Mouse (Mus musculus) bone marrow, adult 2 months (tissue): Measurements from ENCODE around the gene Olfr93. TPM values are rescaled to one million over a fixed set of nuclear protein-coding genes. Genes with fewer than 3 reads are reported as not detected.
"Not testable (repeated sequence)": the region's sequence is repeated elsewhere in the genome, so short reads cannot be mapped to it uniquely, and the experiment has no call there.

Experiments
- H3K27ac ChIP-seq: fragments of 200-500 bp; 2 replicates; pipeline ENCODE4 v1.5.1; 2012; ENCODE audit warnings: low read depth, mild to moderate bottlenecking, control low read depth, inconsistent platforms, low read length; ENCODE audit not compliant: control insufficient read depth, poor library complexity, insufficient read depth
- H3K4me1 ChIP-seq: fragments of 200-500 bp; 2 replicates; pipeline ENCODE4 v1.6.1; 2011; ENCODE audit warnings: low read length; ENCODE audit not compliant: control insufficient read depth, insufficient read depth
- H3K4me3 ChIP-seq: fragments of 200-500 bp; replicated peaks from 2 replicates; pipeline ENCODE3; 2011; ENCODE audit warnings: mild to moderate bottlenecking, low read depth, low read length, control low read depth; ENCODE audit not compliant: control insufficient read depth
- CTCF ChIP-seq: fragments of 200-500 bp; IDR thresholded peaks from 2 replicates; pipeline ENCODE4 v1.5.1; 2011; ENCODE audit warnings: low read length, control low read depth; ENCODE audit not compliant: control insufficient read depth, insufficient read depth
- POLR2A ChIP-seq: fragments of 200-500 bp; IDR thresholded peaks from 2 replicates; pipeline ENCODE4 v1.6.1; 2011; ENCODE audit warnings: low read depth, mild to moderate bottlenecking, control low read depth, low read length, borderline replicate concordance; ENCODE audit not compliant: control insufficient read depth
- WGBS: fragments of 180-500 bp; shearing (Covaris S2); methylation state at CpG from one replicate; pipeline ENCODE4 v1.1.7; 2018; 5-methylcytosine and 5-hydroxymethylcytosine counted together
- polyA plus RNA-seq: library from polyadenylated mRNA; stranded (reverse); fragments of >200 nt; gene quantifications from 2 replicates; pipeline ENCODE4 v1.2.4, GENCODE M21; 2011; ENCODE audit warnings: low replicate concordance; ENCODE audit not compliant: missing spikeins, insufficient read depth, insufficient read length

Gene Olfr93
- polyA plus RNA-seq, 1 experiment: not detected

DNA sequence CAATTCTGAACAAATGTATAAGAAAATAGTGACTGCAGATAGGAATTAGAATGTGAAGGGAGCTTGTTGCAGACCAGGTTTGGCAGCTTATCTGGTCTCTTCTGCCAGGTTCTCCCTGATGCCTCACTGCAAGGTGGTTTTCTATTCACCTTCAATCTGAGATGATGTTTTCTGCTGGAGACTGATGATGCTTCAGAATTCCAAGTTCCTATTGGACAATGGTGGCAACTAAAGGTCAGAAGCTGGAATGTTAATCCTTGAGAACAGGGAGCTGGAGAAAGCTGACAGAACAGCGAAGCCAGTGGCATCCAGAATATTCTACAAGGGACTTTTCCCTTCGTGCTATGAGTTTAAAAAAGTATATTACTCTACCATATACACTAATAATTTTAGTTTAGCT is 29.4 kb upstream of the Olfr93 start:
- H3K4me3 ChIP-seq: no peak overlapping the region
- no peaks in the 10 kb centered on the region for H3K4me1 ChIP-seq
- 66% methylated on average over 2 of the region's 2 CpGs for WGBS
- no peak overlapping the region for H3K27ac ChIP-seq
- TF ChIP-seq POLR2A (no peak), CTCF (no peak)

DNA sequence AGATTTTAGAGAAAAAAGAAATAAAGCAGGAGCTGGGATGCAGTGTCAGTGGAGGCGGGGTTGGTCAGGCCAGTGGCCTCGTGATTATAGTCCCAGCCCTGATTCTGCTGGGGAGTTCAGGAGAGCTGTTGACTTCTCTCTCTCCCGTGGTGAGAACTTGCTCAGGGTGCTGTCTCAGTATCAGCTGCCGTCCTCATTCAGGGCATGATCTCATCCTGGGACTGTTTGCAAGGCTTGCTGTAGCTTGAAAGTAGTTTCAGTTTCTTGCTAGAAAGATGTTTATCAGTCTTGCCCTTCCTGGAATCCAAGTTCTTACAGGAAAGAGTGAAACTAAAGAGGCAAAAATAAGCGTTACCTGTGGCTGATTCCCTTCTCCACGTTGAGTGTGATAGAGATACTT is 24.2 kb upstream of the Olfr93 start:
- 15% methylated on average over 6 of the region's 6 CpGs for WGBS
- TF ChIP-seq POLR2A (no peak), CTCF (no peak)

DNA sequence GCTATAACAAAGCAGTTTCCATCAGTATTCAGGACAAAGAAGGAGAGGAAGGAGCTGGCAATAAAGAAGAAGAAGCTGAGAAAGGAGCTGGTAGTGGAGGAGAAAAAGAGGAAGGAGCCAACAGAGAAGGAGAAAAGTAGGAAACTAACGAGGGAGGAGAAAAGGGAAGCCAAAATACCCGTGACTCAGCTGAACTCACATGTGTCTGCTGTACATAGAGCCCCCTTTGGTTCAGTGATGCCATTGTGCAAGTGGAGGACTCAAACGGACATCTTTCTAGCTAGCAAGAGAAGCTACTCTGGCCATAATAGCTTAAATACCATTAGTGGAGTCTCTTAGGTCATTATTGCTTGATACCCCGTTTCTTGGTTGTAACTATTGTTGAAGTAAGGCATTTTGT is 29.9 kb downstream of the Olfr93 start:
- not testable (repeated sequence) for H3K4me3 ChIP-seq, H3K27ac ChIP-seq, H3K4me1 ChIP-seq
- 20% methylated on average over 4 of the region's 4 CpGs for WGBS

More for the DNA sequence above, 24.2 kb upstream of the Olfr93 start:
- Histone ChIP-seq H3K4me1 (no peaks in the 10 kb centered on the region), H3K27ac (no peak overlapping the region), H3K4me3 (no peak overlapping the region)

DNA sequence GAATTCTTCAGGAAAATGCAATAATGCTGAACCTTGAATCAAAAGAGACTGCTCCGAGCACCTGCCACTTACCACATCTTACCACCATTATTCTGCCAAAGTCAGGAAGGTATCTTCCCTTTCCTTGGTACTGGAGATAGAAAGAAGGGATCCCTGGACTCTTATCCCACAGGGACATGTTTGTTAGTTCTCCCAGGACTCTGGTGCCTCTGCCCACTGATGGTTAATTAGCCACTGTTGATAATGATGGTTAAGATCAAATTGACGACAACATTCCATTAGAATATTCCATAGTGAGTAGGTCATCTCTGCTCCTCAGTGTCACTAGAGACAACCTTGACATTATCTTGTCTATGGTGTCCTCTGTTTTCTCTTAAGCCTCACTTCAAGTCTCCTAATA is 41.3 kb downstream of the Olfr93 start, which contains the start of gene Olfr92:
Gene Olfr92, minus strand, starts transcription at position 101 of the 400 bp plus-strand sequence.
- TF ChIP-seq POLR2A (no peak), CTCF (no peak)
- Histone ChIP-seq H3K27ac (no peak within 1 kb of the TSS), H3K4me3 (no peak within 1 kb of the TSS), H3K4me1 (no peaks in the 10 kb centered on the region)
- WGBS: 76% methylated on average over 2 of the region's 2 CpGs

DNA sequence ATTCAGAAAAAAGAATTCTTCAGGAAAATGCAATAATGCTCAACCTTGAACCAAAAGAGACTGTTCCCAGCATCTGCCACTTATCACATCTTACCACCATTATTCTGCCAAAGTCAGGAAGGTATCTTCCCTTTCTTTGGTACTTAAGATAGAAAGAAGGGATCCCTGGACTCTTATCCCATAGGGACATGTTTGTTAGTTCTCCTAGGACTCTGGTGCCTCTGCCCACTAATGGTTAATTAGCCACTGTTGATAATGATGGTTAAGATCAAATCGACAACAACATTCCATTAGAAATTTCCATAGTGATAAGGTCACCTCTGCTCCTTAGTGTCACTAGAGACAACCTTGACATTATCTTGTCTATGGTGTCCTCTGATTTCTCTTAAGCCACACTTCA is 63.1 kb downstream of the Olfr93 start, which contains the start of gene Olfr91:
Gene Olfr91, minus strand, starts transcription at position 101 of the 400 bp plus-strand sequence.
- WGBS: 81% methylated on average over 1 of the region's 1 CpGs
- H3K4me3 ChIP-seq: no peak within 1 kb of the TSS
- TF ChIP-seq CTCF (no peak), POLR2A (no peak)
- no peaks in the 10 kb centered on the region for H3K4me1 ChIP-seq
- no peak within 1 kb of the TSS for H3K27ac ChIP-seq

DNA sequence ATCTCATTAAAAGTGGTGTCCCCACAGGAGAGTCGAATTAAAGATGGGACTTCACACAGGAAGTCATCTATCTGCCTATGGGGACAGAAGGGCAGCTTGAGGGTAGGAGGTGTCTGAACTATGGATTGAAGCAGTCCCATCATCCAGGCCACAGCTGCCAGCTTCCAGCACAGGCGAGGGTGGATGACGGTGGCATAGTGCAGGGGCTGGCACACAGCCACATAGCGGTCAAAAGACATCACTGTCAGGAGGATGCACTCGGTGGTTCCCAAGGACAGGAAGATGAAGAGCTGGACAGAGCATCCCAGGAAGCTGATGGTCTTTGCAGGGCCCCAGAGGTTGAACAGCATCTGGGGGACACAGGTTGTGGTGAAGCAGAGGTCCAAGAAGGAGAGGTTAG is 68.0 kb downstream of the Olfr93 start:
- H3K4me1 ChIP-seq: no peaks in the 10 kb centered on the region
- WGBS: 73% methylated on average over 5 of the region's 5 CpGs
- H3K4me3 ChIP-seq: no peak overlapping the region
- TF ChIP-seq CTCF: no peak
- TF ChIP-seq POLR2A: no peak
- H3K27ac ChIP-seq: no peak overlapping the region

DNA sequence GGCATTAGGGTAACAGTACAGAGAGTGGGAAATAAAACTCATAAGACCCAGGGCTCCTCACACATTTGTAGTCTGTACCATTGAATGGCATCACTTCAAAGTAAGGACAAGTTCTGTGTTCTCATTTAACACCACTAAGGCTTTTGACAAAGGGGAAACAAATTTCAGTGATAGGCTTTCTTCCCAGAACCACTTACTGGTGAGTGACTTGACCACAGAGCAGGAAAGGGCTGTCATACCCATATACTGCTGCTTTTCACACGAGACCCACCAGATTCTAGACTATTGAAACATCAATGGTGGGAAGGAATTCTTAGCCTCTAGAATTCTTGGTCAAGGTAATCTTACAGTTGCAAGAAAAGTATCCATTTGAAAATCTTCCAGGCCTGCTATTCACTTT is 69.1 kb downstream of the Olfr93 start:
- H3K4me3 ChIP-seq: no peak overlapping the region
- 2% methylated on average over 1 of the region's 1 CpGs for WGBS
- H3K4me1 ChIP-seq: no peaks in the 10 kb centered on the region
- TF ChIP-seq POLR2A (no peak), CTCF (no peak)
- no peak overlapping the region for H3K27ac ChIP-seq

Other genes with a start within 250 kb of the Olfr93 start
- not detected in 2 replicates for gene Rnf39, start 218.6 kb downstream of the Olfr93 start, polyA plus RNA-seq
- gene Ppp1r11, start 209.8 kb downstream of the Olfr93 start, polyA plus RNA-seq: 21.2 and 37.5 TPM in 2 replicates
- gene Znrd1, start 202.9 kb downstream of the Olfr93 start, polyA plus RNA-seq: 53.8 and 62.7 TPM in 2 replicates
- 4.0 and 7.8 TPM in 2 replicates for gene Znrd1as, start 202.9 kb downstream of the Olfr93 start, polyA plus RNA-seq
- 1.8 TPM in 1 of 2 replicates, not detected in the other for gene 2410137M14Rik, start 180.3 kb downstream of the Olfr93 start, polyA plus RNA-seq
- gene H2-M5, start 172.0 kb downstream of the Olfr93 start, polyA plus RNA-seq: 5.6 and 15.2 TPM in 2 replicates
- gene Zfp57, start 160.3 kb downstream of the Olfr93 start, polyA plus RNA-seq: 1.3 and 19.0 TPM in 2 replicates
- not detected in 2 replicates for gene Mog, start 138.1 kb downstream of the Olfr93 start, polyA plus RNA-seq
- gene Gabbr1, start 115.5 kb downstream of the Olfr93 start, polyA plus RNA-seq: 19.5 and 47.1 TPM in 2 replicates
- gene Olfr90, start 73.0 kb downstream of the Olfr93 start, polyA plus RNA-seq: not detected in 2 replicates
- gene Olfr91, start 63.2 kb downstream of the Olfr93 start, polyA plus RNA-seq: not detected in 2 replicates
- gene Olfr92, start 41.4 kb downstream of the Olfr93 start, polyA plus RNA-seq: not detected in 2 replicates
- 6.7 and 19.8 TPM in 2 replicates for gene Ubd, start 32.4 kb upstream of the Olfr93 start, polyA plus RNA-seq
- gene Olfr94, start 39.5 kb upstream of the Olfr93 start, polyA plus RNA-seq: not detected in 2 replicates
- gene Olfr95, start 51.6 kb upstream of the Olfr93 start, polyA plus RNA-seq: 0.40 TPM in 1 of 2 replicates, not detected in the other
- gene Olfr96, start 58.7 kb upstream of the Olfr93 start, polyA plus RNA-seq: not detected in 2 replicates
- not detected in 2 replicates for gene Olfr97, start 75.8 kb upstream of the Olfr93 start, polyA plus RNA-seq
- gene Olfr98, start 102.3 kb upstream of the Olfr93 start, polyA plus RNA-seq: not detected in 2 replicates
- 3.7 and 8.7 TPM in 2 replicates for gene H2-M3, start 108.7 kb upstream of the Olfr93 start, polyA plus RNA-seq
- not detected in 2 replicates for gene Olfr99, start 122.0 kb upstream of the Olfr93 start, polyA plus RNA-seq
- gene Olfr101, start 142.8 kb upstream of the Olfr93 start, polyA plus RNA-seq: not detected in 2 replicates
- not detected in 2 replicates for gene Olfr102, start 155.6 kb upstream of the Olfr93 start, polyA plus RNA-seq
- gene Olfr103, start 178.2 kb upstream of the Olfr93 start, polyA plus RNA-seq: not detected in 2 replicates
- not detected in 2 replicates for gene Olfr104-ps, start 198.1 kb upstream of the Olfr93 start, polyA plus RNA-seq
- not detected in 2 replicates for gene Olfr105-ps, start 217.5 kb upstream of the Olfr93 start, polyA plus RNA-seq
- gene Olfr106-ps, start 228.9 kb upstream of the Olfr93 start, polyA plus RNA-seq: not detected in 2 replicates
- gene Olfr107, start 237.7 kb upstream of the Olfr93 start, polyA plus RNA-seq: not detected in 2 replicates